Mouse (Mus musculus): ENCODE measurements around the gene Mlkl. TPM values are rescaled to one million over a fixed set of nuclear protein-coding genes. Genes with fewer than 3 reads are reported as not detected.
"Not testable (repeated sequence)": the region's sequence is repeated elsewhere in the genome, so short reads cannot be mapped to it uniquely, and the experiment has no call there.

Gene Mlkl
- polyA plus RNA-seq, 1 experiment from 2014 or later, result 0.21 TPM

DNA sequence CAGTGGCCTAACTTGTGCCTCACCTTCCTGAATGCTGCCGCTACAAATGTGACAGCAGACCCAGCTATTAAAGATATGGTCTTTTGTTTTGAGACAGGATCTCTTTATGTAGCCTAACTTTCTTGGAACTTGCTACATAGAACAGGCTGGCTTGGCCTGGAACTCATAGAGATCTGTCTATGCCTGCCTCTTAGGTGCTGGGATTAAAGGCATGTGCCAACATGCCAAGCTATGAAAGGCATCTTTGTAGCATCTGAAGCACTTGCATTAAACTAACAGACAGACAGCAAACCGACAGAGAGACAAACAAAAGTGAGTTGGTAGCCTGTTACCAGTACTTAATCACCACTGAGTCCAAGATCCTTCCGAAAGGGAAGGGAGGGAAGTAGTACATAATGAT is 55.9 kb downstream of the Mlkl start:
- Histone ChIP-seq H3K9me3 (replicated peaks; ENCODE audit: control insufficient read depth, low read length, poor library complexity, severe bottlenecking) (no peaks in the 10 kb centered on the region), H3K4me2 (ENCODE audit: low read length) (no peak overlapping the region), H3K27ac (ENCODE audit: low read length) (no peak overlapping the region), H3K36me3 (ENCODE audit: control insufficient read depth, insufficient read depth, low read length) (peaks cover 24% of the 10 kb centered on the region), H3K4me1 (ENCODE audit: control insufficient read depth, insufficient read depth, low read length) (no peaks in the 10 kb centered on the region), H3K27me3 (ENCODE audit: control insufficient read depth, insufficient read depth, low read depth, low read length) (no peaks in the 10 kb centered on the region), H3K9ac (ENCODE audit: low read depth, low read length) (no peak overlapping the region), H3K4me3 (ENCODE audit: low read depth, low read length) (no peak overlapping the region)
- no peak for ATAC-seq
- 98% methylated on average over 3 of the region's 3 CpGs for WGBS

DNA sequence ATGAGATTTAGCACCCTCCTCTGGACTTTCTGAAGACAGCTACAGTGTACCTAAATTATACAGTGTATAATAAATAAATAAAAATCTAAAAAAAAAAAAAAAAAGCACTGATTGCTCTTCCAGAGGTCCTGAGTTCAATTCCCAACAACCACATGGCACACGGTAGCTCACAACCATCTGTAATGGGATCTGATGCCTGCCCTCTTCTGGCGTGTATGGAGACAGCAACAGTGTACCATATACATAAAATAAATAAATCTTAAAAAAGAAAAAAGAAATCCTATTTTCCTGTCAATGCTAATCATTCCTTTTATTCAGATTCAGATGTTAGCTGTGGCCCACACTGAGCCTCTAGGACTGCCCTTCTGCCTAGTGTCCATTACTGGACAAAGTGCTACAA is 69.7 kb downstream of the Mlkl start:
- Histone ChIP-seq H3K36me3 (ENCODE audit: control insufficient read depth, insufficient read depth, low read length) (0 out of 2 replicates have a peak, but pooled peaks cover 4% of the 10 kb centered on the region), H3K4me1 (ENCODE audit: control insufficient read depth, insufficient read depth, low read length) (no peaks in the 10 kb centered on the region), H3K27me3 (ENCODE audit: control insufficient read depth, insufficient read depth, low read depth, low read length) (no peaks in the 10 kb centered on the region), H3K27ac (ENCODE audit: low read length) (no peak overlapping the region), H3K4me2 (ENCODE audit: low read length) (no peak overlapping the region), H3K9ac (ENCODE audit: low read depth, low read length) (no peak overlapping the region), H3K9me3 (replicated peaks; ENCODE audit: control insufficient read depth, low read length, poor library complexity, severe bottlenecking) (no peaks in the 10 kb centered on the region), H3K4me3 (ENCODE audit: low read depth, low read length) (no peak overlapping the region)
- ATAC-seq, result no peak
- 79% methylated on average over 2 of the region's 2 CpGs for WGBS

DNA sequence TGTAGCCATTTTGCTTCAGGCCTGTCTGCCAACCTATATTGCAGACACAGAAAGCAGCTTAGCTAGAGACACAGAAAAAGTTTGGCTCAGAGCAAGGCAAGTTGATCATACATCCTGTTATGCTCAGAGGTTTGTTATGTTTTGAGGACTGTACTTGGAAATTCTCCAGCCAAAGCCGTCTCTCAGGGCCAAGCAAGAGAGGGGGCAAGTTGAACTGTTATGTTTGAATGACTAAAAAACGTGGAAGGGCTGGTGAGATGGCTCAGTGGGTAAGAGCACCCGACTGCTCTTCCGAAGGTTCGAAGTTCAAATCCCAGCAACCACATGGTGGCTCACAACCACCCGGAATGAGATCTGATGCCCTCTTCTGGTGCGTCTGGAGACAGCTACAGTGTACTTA is 71.8 kb downstream of the Mlkl start:
- H3K4me3 ChIP-seq (ENCODE audit: low read depth, low read length); H3K27ac ChIP-seq (ENCODE audit: low read length); H3K9ac ChIP-seq (ENCODE audit: low read depth, low read length); H3K4me2 ChIP-seq (ENCODE audit: low read length); H3K36me3 ChIP-seq (ENCODE audit: control insufficient read depth, insufficient read depth, low read length); H3K27me3 ChIP-seq (ENCODE audit: control insufficient read depth, insufficient read depth, low read depth, low read length); H3K9me3 ChIP-seq (replicated peaks; ENCODE audit: control insufficient read depth, low read length, poor library complexity, severe bottlenecking); ATAC-seq; H3K4me1 ChIP-seq (ENCODE audit: control insufficient read depth, insufficient read depth, low read length): not testable (repeated sequence)
- WGBS, result 80% methylated on average over 7 of the region's 7 CpGs

DNA sequence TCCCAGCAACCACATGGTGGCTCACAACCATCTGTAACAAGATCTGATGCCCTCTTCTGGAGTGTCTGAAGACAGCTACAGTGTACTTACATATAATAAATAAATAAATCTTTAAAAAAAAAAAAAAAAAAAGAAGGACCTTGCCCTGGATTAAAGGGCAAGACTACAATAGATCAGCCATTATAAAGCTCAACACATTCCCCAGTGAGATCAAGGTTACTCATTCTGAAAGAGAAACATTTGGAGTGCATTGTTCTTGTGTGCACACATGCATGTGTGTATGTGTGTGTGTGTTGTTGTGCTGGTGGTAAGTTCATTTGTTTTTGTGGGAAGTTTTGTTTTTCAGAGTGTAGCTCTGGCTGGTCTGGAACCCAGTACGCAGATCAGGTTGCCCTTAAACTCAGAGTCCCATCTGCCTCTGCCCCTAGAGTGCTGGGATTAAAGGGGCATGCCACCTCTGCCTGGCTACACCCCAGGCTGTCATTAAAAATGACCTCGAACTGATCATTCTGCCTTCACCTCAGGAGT is 73.2 kb downstream of the Mlkl start:
- WGBS, result 77% methylated on average over 2 of the region's 2 CpGs
- Histone ChIP-seq H3K4me2 (ENCODE audit: low read length) (no peak overlapping the region), H3K9ac (ENCODE audit: low read depth, low read length) (no peak overlapping the region), H3K27ac (ENCODE audit: low read length) (no peak overlapping the region), H3K9me3 (replicated peaks; ENCODE audit: control insufficient read depth, low read length, poor library complexity, severe bottlenecking) (no peaks in the 10 kb centered on the region), H3K27me3 (ENCODE audit: control insufficient read depth, insufficient read depth, low read depth, low read length) (no peaks in the 10 kb centered on the region), H3K4me1 (ENCODE audit: control insufficient read depth, insufficient read depth, low read length) (peaks cover 3% of the 10 kb centered on the region; the same call in 1 of the 2 replicates), H3K4me3 (ENCODE audit: low read depth, low read length) (no peak overlapping the region), H3K36me3 (ENCODE audit: control insufficient read depth, insufficient read depth, low read length) (no peaks in the 10 kb centered on the region)
- ATAC-seq, result no peak

DNA sequence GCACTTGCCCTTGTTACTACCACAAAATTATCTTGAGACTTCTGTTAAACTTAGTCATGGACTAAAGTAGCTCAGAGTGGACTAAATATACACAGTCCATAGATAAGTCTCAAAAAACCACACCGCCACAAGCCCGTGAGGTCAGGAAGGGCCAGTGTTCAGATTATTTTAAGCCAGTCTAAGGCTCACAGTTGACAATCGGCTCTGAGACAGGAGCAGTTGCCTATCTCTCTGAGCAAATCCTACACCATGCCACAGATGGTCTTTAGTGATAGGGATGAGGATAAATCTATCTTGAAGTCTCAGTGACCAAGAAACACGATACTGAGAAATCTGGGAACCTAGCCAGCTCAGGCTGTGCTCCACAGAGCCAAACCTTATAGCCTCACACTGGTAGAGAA is 76.0 kb downstream of the Mlkl start:
- 89% methylated on average over 4 of the region's 4 CpGs for WGBS
- H3K4me1 ChIP-seq (ENCODE audit: control insufficient read depth, insufficient read depth, low read length), result peaks cover 16% of the 10 kb centered on the region
- ATAC-seq, result no peak
- H3K27me3 ChIP-seq (ENCODE audit: control insufficient read depth, insufficient read depth, low read depth, low read length), result no peaks in the 10 kb centered on the region
- H3K27ac ChIP-seq (ENCODE audit: low read length), result no peak overlapping the region
- no peak overlapping the region for H3K4me2 ChIP-seq (ENCODE audit: low read length)
- no peak overlapping the region for H3K4me3 ChIP-seq (ENCODE audit: low read depth, low read length)
- H3K9ac ChIP-seq (ENCODE audit: low read depth, low read length), result no peak overlapping the region
- no peaks in the 10 kb centered on the region for H3K9me3 ChIP-seq (replicated peaks; ENCODE audit: control insufficient read depth, low read length, poor library complexity, severe bottlenecking)
- H3K36me3 ChIP-seq (ENCODE audit: control insufficient read depth, insufficient read depth, low read length), result no peaks in the 10 kb centered on the region

Other genes starting within 250 kb of the Mlkl start
- 0.26 and 0.47 TPM in 2 replicates for gene Clec18a, start 245.8 kb downstream of the Mlkl start, polyA plus RNA-seq (2015; fragmentation: Nextera tagmentation; extraction: Ambion mirVana)
- gene Pdpr, start 243.5 kb downstream of the Mlkl start, polyA plus RNA-seq (2015; fragmentation: Nextera tagmentation; extraction: Ambion mirVana), result 7.9 and 10.1 TPM in 2 replicates
- gene Glg1, start 79.0 kb downstream of the Mlkl start, polyA plus RNA-seq (2015; fragmentation: Nextera tagmentation; extraction: Ambion mirVana), result 59.7 and 63.3 TPM in 2 replicates
- gene Rfwd3, start 38.0 kb downstream of the Mlkl start, polyA plus RNA-seq (2015; fragmentation: Nextera tagmentation; extraction: Ambion mirVana), result 20.3 and 23.0 TPM in 2 replicates
- 0.28 TPM in 1 of 2 replicates, not detected in the other for gene Fa2h, start 55.6 kb upstream of the Mlkl start, polyA plus RNA-seq (2015; fragmentation: Nextera tagmentation; extraction: Ambion mirVana)
- gene Wdr59, start 183.9 kb upstream of the Mlkl start, polyA plus RNA-seq (2015; fragmentation: Nextera tagmentation; extraction: Ambion mirVana), result 8.0 and 9.1 TPM in 2 replicates
- gene Znrf1, start 197.9 kb upstream of the Mlkl start, polyA plus RNA-seq (2015; fragmentation: Nextera tagmentation; extraction: Ambion mirVana), result 73.2 and 73.4 TPM in 2 replicates

All from midbrain, embryonic 16.5 days (tissue).